Mouse (Mus musculus) T-helper 17 cell (primary cell): ENCODE measurements at regions not wholly inside any gene's neighbourhood (a gene's known extent, or its start where the extent isn't known, plus 50 kb on each side); places are given as distances from the start of the nearest gene placed in this dataset.

Experiments used
- in situ Hi-C, 2 experiments: fragments of 300-600 bp; cut with MboI, MseI; formaldehyde crosslinking; loops; 1 replicate in 1 of 2; 2 replicates in 1 of 2; pipeline ENCODE4 v1.15.1; 2025; ENCODE audit warnings: high pct_unique_total_duplicates in 2 of 2

DNA sequence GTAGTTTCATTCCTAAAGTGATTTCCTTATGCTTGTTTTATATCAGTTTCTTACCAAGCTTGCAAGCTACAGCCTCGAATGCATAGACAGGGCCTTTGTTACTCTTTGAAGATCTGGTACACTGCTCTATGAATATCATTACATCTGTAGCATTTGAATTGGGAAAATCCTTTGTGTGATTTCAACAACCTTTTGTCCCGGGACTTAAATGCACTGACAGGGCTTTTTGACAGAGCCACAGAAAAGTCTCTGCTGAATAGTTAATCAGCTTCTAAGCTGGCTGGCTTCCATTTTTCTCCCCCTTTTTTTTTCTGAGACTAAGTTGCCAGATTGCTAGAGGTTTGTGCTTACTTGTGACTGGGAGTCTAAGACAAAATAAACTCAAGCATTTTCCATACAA lies 80.2 kb downstream of the Ednrb start:
- in situ Hi-C loops: no loop called here

DNA sequence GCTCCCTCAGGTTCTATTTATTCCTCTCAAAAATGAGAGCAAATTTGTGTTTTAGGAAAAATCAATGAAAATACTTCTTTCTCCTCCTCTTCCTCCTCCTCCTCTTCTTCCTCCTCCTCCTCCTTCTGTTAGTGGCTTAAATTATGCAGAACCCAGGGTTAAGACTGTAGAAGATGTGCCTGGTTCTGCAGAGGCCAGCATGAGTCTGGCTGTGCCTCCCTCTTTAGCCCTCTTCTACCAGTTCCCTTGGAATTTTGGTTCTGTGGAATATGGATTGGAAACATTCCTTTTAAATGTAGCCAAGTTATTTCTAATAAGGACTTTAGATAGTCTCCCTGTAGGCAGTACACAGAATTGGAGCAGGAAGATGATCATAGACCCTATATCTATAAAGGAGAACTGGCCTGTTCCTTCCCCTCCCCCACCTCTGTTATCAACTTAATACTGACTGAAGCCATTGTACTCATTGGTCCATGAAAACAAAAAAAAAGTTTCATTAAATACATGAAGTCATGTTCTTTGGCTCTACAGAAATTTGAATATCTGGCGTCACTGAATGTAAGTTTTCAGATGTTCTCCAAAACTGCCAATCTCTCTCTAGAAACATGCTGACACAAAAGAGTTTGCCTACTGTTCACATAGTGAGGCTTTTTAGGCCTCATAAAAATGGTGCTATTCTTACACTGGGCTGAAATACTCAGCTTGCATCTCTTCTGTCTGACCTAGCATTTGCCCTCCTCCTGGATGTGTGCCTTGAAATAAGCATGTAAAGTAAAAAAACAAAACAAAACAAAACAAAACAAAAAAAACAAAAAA lies 80.8 kb downstream of the Ednrb start:
- in situ Hi-C loops: no loop called here

DNA sequence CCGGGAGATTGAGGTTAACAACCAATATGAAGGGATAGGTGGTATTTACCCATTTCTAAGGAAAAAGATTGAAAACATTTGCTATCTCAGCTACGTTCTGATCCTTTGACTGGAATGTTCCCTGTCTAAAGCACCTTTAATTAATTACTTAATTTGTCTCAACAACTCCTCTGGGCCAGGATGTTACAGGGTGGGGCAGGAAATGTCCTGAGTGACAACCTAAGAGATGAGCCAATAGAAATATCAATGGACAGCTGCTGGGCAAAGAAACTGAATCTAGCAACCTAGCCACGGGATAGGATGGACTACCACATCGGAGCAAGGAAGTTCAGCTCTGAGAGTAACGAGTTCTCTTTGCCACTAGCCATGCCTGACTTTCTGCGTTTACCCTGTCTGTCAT lies 84.8 kb downstream of the Ednrb start:
- in situ Hi-C loops: loop anchor here in 1 of 2 experiments (10.0 kb wide), 1 partner anchor 1005 kb away; no protein-coding TSS in a partner anchor
